ENCODE assay signal across 24 mouse cellular contexts in genomic region chr3:50433831-50434230, GRCm38 (mm10). TPM values are rescaled to one million over a fixed set of nuclear protein-coding genes. Genes with fewer than 3 reads are reported as not detected.
DNase-seq lines count a peak whose midpoint lies in the region; ATAC-seq and TF ChIP-seq lines count a peak whose summit lies in the region.
"Had no signal": no experiment of that assay in that cellular context is flagged by ENCODE, and none has a peak within 500 bp of the region (broad histone marks: within the 10 kb centered on the region; RNA-seq: fewer than 3 reads in every experiment).

No protein-coding gene starts in this region.

- CTCF ChIA-PET in Patski (lab: Charles Lee): interaction anchor here (1.2 to 2.4 kb wide), 4 partner anchors 10 to 129 kb away, joined by 3 to 6 read pairs (median 3); no protein-coding TSS in a partner anchor

- H3K27me3 ChIP-seq in kidney, adult 2 months (replicated peaks; ENCODE audit: control insufficient read depth, insufficient read depth, low read length): no peaks in the 10 kb centered on the region
- no peaks in the 10 kb centered on the region for H3K27me3 ChIP-seq in kidney, embryonic 16.5 days (ENCODE audit: insufficient read depth, low read length)
- H3K27me3 ChIP-seq in Patski: no peaks in the 10 kb centered on the region
- H3K27me3 ChIP-seq in limb, embryonic 10.5 days (ENCODE audit: low read depth, poor library complexity, severe bottlenecking): no peaks in the 10 kb centered on the region
- H3K27me3 ChIP-seq: CH12.LX; embryonic facial prominence, embryonic 12.5 days; forebrain, embryonic 13.5 days; forebrain, embryonic 15.5 days had no signal

- H3K4me1 ChIP-seq in kidney, adult 2 months (ENCODE audit: control insufficient read depth, insufficient read depth, low read length): no peaks in the 10 kb centered on the region
- H3K4me1 ChIP-seq in kidney, embryonic 16.5 days (ENCODE audit: insufficient read depth, low read length): peaks cover 5% of the 10 kb centered on the region; the same call in 1 of the 2 replicates
- peaks cover 36% of the 10 kb centered on the region for H3K4me1 ChIP-seq in limb, embryonic 10.5 days
- H3K4me1 ChIP-seq: forebrain, embryonic 13.5 days; forebrain, embryonic 15.5 days had no signal

- no peak overlapping the region for H3K9ac ChIP-seq in kidney, embryonic 16.5 days (replicated peaks; ENCODE audit: low read length)
- H3K9ac ChIP-seq: embryonic facial prominence, embryonic 12.5 days; forebrain, embryonic 13.5 days; forebrain, embryonic 15.5 days had no signal

- H3K4me3 ChIP-seq in kidney, adult 2 months (ENCODE audit: insufficient read depth, low read depth, low read length): no peak overlapping the region
- no peak overlapping the region for H3K4me3 ChIP-seq in kidney, embryonic 16.5 days (ENCODE audit: low read length)
- no peak overlapping the region for H3K4me3 ChIP-seq in limb, embryonic 10.5 days
- H3K4me3 ChIP-seq: embryonic facial prominence, embryonic 12.5 days; forebrain, embryonic 13.5 days; forebrain, embryonic 15.5 days had no signal

- no peaks in the 10 kb centered on the region for H3K36me3 ChIP-seq in kidney, adult 2 months (ENCODE audit: control insufficient read depth, insufficient read depth, low read length)
- H3K36me3 ChIP-seq in kidney, embryonic 16.5 days (ENCODE audit: insufficient read depth, low read length): no peaks in the 10 kb centered on the region
- no peaks in the 10 kb centered on the region for H3K36me3 ChIP-seq in limb, embryonic 10.5 days
- H3K36me3 ChIP-seq: embryonic facial prominence, embryonic 12.5 days; forebrain, embryonic 15.5 days; G1E had no signal

- intact Hi-C loops in left cerebral cortex, postnatal 36 days (cut with DNase I): no loop called here

- ATAC-seq in kidney, embryonic 16.5 days (ENCODE audit: low FRiP score, low TSS enrichment): peak; percentile 78; the same call in 1 of the 2 replicates
- ATAC-seq in Patski: peak; percentile 45
- ATAC-seq: CD4-positive, CD25-positive, alpha-beta regulatory T cell, adult 4 months; forebrain, embryonic 13.5 days; forebrain, embryonic 15.5 days had no signal

- H3K9me3 ChIP-seq in kidney, embryonic 16.5 days (ENCODE audit: low read length): no peaks in the 10 kb centered on the region
- no peaks in the 10 kb centered on the region for H3K9me3 ChIP-seq in limb, embryonic 10.5 days (replicated peaks)
- H3K9me3 ChIP-seq: embryonic facial prominence, embryonic 12.5 days; forebrain, embryonic 13.5 days; forebrain, embryonic 15.5 days; G1E had no signal

- peak; percentile 16 for DNase-seq in kidney, adult 2 months
- DNase-seq in kidney, adult 8-10 months: no peak
- DNase-seq in kidney, postnatal 25 days: no peak
- no peak for DNase-seq in Patski (ENCODE audit: low read depth, low spot score)
- DNase-seq in limb, embryonic 10.5 days (ENCODE audit: low spot score): no peak
- no peak for DNase-seq in left cerebral cortex, postnatal 36 days (ENCODE audit: low spot score in 2 of 2)
- DNase-seq: adrenal gland, adult 2 months; adrenal gland, postnatal 10 days; adrenal gland, postnatal 25 days; B cell, adult 2 months; cerebellum, adult 11 months; cerebellum, adult 18-20 months; cerebellum, adult 8-10 months; cerebellum, adult 9-11 months; cerebellum, postnatal 14 days; cerebellum, postnatal 36 days; embryo, embryonic 11 days had no signal

- TF ChIP-seq POLR2A in kidney, adult 2 months (IDR thresholded peaks at IDR 0.05; ENCODE audit: low read depth, low read length): no peak

- in situ Hi-C loops in Patski (cut with MboI; ENCODE audit: low pct_unique_long_range_greater_than_20kb): loop anchor here (25.0 kb wide), 1 partner anchor 903 kb away; the partner anchor contains the start of gene Elf2

- POLR2A ChIA-PET in Patski (lab: Charles Lee): no interaction called here

- TF ChIP-seq CTCF in kidney, adult 2 months (conservative IDR thresholded peaks at IDR 0.05; ENCODE audit: insufficient read depth, insufficient read length, low read depth, low read length): no peak
- TF ChIP-seq CTCF in Patski (IDR thresholded peaks at IDR 0.05): no peak

- WGBS in kidney, adult 2 months: 35% methylated on average over 4 of the region's 4 CpGs
- whole genome bisulfite sequencing in kidney, embryonic 16.5 days: 50% methylated on average over 4 of the region's 4 CpGs
- 64% methylated on average over 4 of the region's 4 CpGs for WGBS in limb, embryonic 10.5 days

- H3K4me2 ChIP-seq in kidney, embryonic 16.5 days (replicated peaks; ENCODE audit: low read depth, low read length): no peak overlapping the region
- H3K4me2 ChIP-seq: embryonic facial prominence, embryonic 12.5 days; forebrain, embryonic 13.5 days; forebrain, embryonic 15.5 days had no signal

- H3K27ac ChIP-seq in kidney, adult 2 months (ENCODE audit: insufficient read depth, low read depth, low read length): no peak overlapping the region
- no peak overlapping the region for H3K27ac ChIP-seq in kidney, embryonic 16.5 days (ENCODE audit: low read length)
- peak overlapping the region; percentile 38 for H3K27ac ChIP-seq in limb, embryonic 10.5 days
- H3K27ac ChIP-seq: embryonic facial prominence, embryonic 12.5 days; forebrain, embryonic 13.5 days; forebrain, embryonic 15.5 days had no signal

RNA-seq across cellular contexts. Expression of gene Slc7a11, which starts 9.6 kb away (rescaled TPM):
- 0.03 and 0.23 TPM in 2 replicates for polyA plus RNA-seq in kidney, adult 2 months (2012; rRNA removed)
- polyA plus RNA-seq in kidney, embryonic 16.5 days (2015; fragmentation: Nextera tagmentation; extraction: Ambion mirVana): 0.15 and 0.24 TPM in 2 replicates
- 1.2 TPM for polyA plus RNA-seq in Patski (2021)
- polyA plus RNA-seq in limb, embryonic 10.5 days (2016; fragmentation: Nextera tagmentation; extraction: Ambion mirVana): 1.8 and 3.6 TPM in 2 replicates
- total RNA-seq in left cerebral cortex, postnatal 36 days (2021): 10 to 100 TPM; 18.1 to 26.0 TPM
